Mouse (Mus musculus): Measurements from ENCODE around the gene Ube2g1.

- TF ChIP-seq CTCF (IDR thresholded peaks at IDR 0.05; ENCODE audit: borderline replicate concordance, control insufficient read depth, extremely low read depth, insufficient read depth, low read length, poor library complexity) (no peak), POLR2A (IDR thresholded peaks at IDR 0.05; ENCODE audit: control insufficient read depth, extremely low read depth, insufficient read depth, low read length, poor library complexity) (no peak)
Observed at GRCm38 (mm10) chr11:72618476-72618875, 11.4 kb downstream of the Ube2g1 start.
